Mouse (Mus musculus): ENCODE data around the gene Tmem242. TPM values are rescaled to one million over a fixed set of nuclear protein-coding genes. Genes with fewer than 3 reads are reported as not detected.
A peak's percentile ranks its signal among the peaks of the same experiment; 100 is the strongest.

Tmem242 gene
- polyA plus RNA-seq, 1 experiment from 2014 or later: 139 TPM

DNA sequence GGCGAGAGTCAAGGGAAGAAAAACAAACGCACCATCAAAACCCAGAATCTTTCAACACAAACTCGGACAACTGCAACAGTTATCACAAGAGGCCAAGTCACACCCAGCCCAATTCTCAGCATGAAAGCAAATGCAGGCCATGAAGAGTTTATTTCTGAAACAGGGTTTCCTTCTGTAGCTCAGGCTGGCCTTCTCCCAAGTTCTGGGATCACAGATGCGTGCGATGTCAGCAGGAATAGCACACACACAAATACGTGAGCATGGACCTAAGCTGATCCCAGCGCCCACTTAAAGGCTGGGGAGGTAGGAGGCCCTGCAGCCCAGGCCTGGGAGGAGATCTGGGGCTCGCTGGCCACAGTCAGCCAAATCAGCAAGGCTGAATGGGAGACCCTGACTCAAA lies 15.9 kb downstream of the Tmem242 start:
- peaks cover 35% of the 10 kb centered on the region for H3K4me1 ChIP-seq (ENCODE audit: control insufficient read depth, insufficient read depth, low read length)
- ATAC-seq (replicated peaks; ENCODE audit: insufficient number of reproducible peaks, low FRiP score, low TSS enrichment): no peak
- H3K9me3 ChIP-seq (replicated peaks; ENCODE audit: control insufficient read depth, low read length): no peaks in the 10 kb centered on the region
- no peaks in the 10 kb centered on the region for H3K36me3 ChIP-seq (ENCODE audit: control insufficient read depth, insufficient read depth, low read length)
- H3K4me3 ChIP-seq (ENCODE audit: low read depth, low read length): no peak overlapping the region
- WGBS (ENCODE audit: insufficient replicate concordance): 66% methylated on average over 8 of the region's 8 CpGs
- H3K27ac ChIP-seq (ENCODE audit: low read depth, low read length): no peak overlapping the region
- no peaks in the 10 kb centered on the region for H3K27me3 ChIP-seq (ENCODE audit: control insufficient read depth, insufficient read depth, low read length)
- H3K4me2 ChIP-seq: no peak overlapping the region
- H3K9ac ChIP-seq (ENCODE audit: low read depth, low read length): no peak overlapping the region

DNA sequence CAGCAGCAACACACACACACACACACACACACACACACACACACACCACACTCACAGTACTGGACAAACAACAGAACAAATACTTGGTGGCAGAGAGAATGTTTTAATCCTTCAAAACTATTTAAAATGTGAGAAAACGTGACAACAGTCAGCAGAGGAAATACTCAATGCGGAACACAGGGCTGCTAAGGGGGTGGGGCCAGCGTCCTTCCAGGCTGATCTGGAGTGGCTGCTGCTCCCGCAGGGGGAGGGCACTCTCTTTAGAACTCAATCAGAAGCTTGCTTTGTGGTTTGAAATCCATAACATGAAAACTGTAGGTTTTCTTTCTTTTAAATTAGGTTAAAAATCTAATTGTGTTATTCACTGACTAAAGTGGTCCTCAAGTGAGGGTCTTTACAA lies 18.2 kb downstream of the Tmem242 start:
- H3K9ac ChIP-seq (ENCODE audit: low read depth, low read length): no peak overlapping the region
- no peak overlapping the region for H3K4me3 ChIP-seq (ENCODE audit: low read depth, low read length)
- no peaks in the 10 kb centered on the region for H3K27me3 ChIP-seq (ENCODE audit: control insufficient read depth, insufficient read depth, low read length)
- peaks cover 35% of the 10 kb centered on the region for H3K4me1 ChIP-seq (ENCODE audit: control insufficient read depth, insufficient read depth, low read length)
- no peak for ATAC-seq (replicated peaks; ENCODE audit: insufficient number of reproducible peaks, low FRiP score, low TSS enrichment)
- no peaks in the 10 kb centered on the region for H3K9me3 ChIP-seq (replicated peaks; ENCODE audit: control insufficient read depth, low read length)
- H3K4me2 ChIP-seq: no peak overlapping the region
- 41% methylated on average over 4 of the region's 4 CpGs for WGBS (ENCODE audit: insufficient replicate concordance)
- peaks cover 8% of the 10 kb centered on the region for H3K36me3 ChIP-seq (ENCODE audit: control insufficient read depth, insufficient read depth, low read length)
- no peak overlapping the region for H3K27ac ChIP-seq (ENCODE audit: low read depth, low read length)

DNA sequence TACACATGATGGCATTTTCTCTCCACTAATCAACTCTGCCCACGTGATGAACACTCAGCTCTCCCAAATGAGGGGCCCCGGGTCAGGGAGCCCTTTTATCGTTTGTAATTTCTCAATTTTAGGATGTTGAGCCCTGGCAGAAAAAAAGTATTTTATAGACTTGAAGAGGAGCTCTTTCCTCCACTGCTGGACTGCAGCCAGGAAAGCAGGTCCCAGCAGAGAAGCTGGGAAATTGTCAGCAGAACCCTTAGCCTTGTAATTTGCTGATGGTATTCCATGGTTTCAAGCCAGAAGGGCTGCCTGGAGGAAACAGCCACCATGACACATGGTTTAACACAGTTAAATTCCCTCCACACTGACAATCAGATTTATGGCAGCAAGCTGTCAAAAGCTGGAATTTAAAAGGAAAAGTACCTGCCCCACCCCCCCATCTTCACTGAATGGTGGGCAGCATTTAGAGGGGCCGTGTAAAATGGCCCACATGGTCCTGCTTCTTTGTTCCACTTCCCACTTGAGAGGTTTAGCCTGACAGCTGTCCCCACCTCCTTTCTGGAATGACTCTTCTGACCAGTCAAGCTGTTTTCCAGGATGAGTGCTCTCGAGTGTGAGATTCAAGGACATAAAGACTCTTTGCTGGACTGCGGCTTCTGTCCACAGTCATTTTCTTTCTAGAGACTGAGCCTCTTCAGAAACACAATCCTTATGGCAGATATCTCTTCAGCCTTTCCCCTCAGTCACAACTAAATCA lies 20.1 kb downstream of the Tmem242 start:
- no peaks in the 10 kb centered on the region for H3K9me3 ChIP-seq (replicated peaks; ENCODE audit: control insufficient read depth, low read length)
- H3K9ac ChIP-seq (ENCODE audit: low read depth, low read length): no peak overlapping the region
- H3K4me3 ChIP-seq (ENCODE audit: low read depth, low read length): no peak overlapping the region
- peaks cover 8% of the 10 kb centered on the region for H3K36me3 ChIP-seq (ENCODE audit: control insufficient read depth, insufficient read depth, low read length)
- H3K27ac ChIP-seq (ENCODE audit: low read depth, low read length): 0 out of 2 replicates have a peak overlapping the region, but pooled peaks have one; percentile 47
- H3K4me2 ChIP-seq: no peak overlapping the region
- 66% methylated on average over 6 of the region's 6 CpGs for WGBS (ENCODE audit: insufficient replicate concordance)
- H3K4me1 ChIP-seq (ENCODE audit: control insufficient read depth, insufficient read depth, low read length): peaks cover 29% of the 10 kb centered on the region
- ATAC-seq (replicated peaks; ENCODE audit: insufficient number of reproducible peaks, low FRiP score, low TSS enrichment): no peak
- no peaks in the 10 kb centered on the region for H3K27me3 ChIP-seq (ENCODE audit: control insufficient read depth, insufficient read depth, low read length)

DNA sequence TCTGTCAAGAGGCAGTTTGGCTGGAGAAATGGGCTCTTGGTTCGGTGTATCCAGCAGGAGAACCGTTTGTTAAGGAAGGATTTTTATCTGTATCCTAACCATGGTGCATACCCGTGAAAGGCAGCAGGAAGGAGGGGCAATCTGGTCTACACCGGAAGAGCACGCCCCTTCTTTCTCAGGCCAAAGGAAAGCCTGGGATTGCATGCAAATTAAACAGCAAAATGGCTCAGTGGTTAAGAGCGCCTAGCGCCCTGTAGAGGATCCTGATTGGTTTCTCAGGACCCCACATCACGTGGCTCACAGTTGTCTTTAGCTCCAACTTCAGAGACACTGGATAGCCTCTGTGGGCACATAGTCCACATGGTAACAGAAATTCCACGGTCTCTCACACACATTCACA lies 21.0 kb downstream of the Tmem242 start:
- Histone ChIP-seq H3K36me3 (ENCODE audit: control insufficient read depth, insufficient read depth, low read length) (peaks cover 8% of the 10 kb centered on the region), H3K4me3 (ENCODE audit: low read depth, low read length) (no peak overlapping the region), H3K4me1 (ENCODE audit: control insufficient read depth, insufficient read depth, low read length) (peaks cover 21% of the 10 kb centered on the region), H3K9me3 (replicated peaks; ENCODE audit: control insufficient read depth, low read length) (no peaks in the 10 kb centered on the region), H3K9ac (ENCODE audit: low read depth, low read length) (no peak overlapping the region), H3K4me2 (no peak overlapping the region), H3K27me3 (ENCODE audit: control insufficient read depth, insufficient read depth, low read length) (no peaks in the 10 kb centered on the region), H3K27ac (ENCODE audit: low read depth, low read length) (no peak overlapping the region)
- no peak for ATAC-seq (replicated peaks; ENCODE audit: insufficient number of reproducible peaks, low FRiP score, low TSS enrichment)
- 79% methylated on average over 9 of the region's 9 CpGs for WGBS (ENCODE audit: insufficient replicate concordance)

DNA sequence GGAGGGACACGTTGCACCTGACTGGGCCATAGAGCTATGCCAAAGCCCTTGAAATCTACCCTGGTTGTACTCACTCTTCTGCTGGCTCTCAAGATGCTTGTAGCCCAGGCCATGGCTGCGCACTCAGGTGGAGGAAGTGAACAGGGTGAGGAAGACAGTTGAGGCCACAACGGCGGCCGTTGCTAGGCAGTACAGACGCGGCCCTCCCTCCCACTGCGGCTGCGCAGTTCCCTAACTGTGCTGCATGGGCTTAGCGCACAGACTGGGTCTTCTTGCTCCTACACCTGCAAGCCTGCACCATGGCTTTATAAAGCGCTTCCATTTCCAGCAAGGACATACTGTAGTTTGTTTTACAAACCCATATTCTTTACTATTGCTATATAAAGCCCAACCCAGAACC lies 21.5 kb downstream of the Tmem242 start, which contains the start of gene Ldhal6b:
Ldhal6b (minus strand) TSS at position 223 of the 400 bp plus-strand sequence.
- H3K9me3 ChIP-seq (replicated peaks; ENCODE audit: control insufficient read depth, low read length): no peaks in the 10 kb centered on the region
- WGBS (ENCODE audit: insufficient replicate concordance): 95% methylated on average over 11 of the region's 11 CpGs
- no peak within 1 kb of the TSS for H3K27ac ChIP-seq (ENCODE audit: low read depth, low read length)
- no peak for ATAC-seq (replicated peaks; ENCODE audit: insufficient number of reproducible peaks, low FRiP score, low TSS enrichment)
- no peak within 1 kb of the TSS for H3K9ac ChIP-seq (ENCODE audit: low read depth, low read length)
- H3K27me3 ChIP-seq (ENCODE audit: control insufficient read depth, insufficient read depth, low read length): no peaks in the 10 kb centered on the region
- H3K4me3 ChIP-seq (ENCODE audit: low read depth, low read length): no peak within 1 kb of the TSS
- peaks cover 16% of the 10 kb centered on the region for H3K4me1 ChIP-seq (ENCODE audit: control insufficient read depth, insufficient read depth, low read length)
- peaks cover 8% of the 10 kb centered on the region for H3K36me3 ChIP-seq (ENCODE audit: control insufficient read depth, insufficient read depth, low read length)
- no peak within 1 kb of the TSS for H3K4me2 ChIP-seq

DNA sequence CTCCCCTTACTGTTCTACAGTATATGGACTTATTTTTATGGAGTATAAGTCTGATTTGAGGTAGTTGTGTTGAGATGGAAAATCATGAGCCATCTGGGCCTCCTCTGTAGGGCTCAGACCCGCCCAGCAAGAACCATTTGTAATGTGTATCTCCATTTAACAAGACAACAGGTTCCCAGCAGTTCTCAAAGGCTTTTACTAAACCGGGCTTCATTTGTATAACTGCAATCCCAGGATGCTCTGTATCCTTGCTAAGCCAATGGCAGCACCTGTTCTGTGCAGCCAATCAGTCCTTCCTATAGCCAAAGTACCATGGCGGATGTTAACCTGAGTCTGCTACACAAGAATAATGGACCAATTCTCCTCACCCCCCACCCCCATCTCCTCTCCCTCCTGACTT lies 23.5 kb downstream of the Tmem242 start:
- H3K4me3 ChIP-seq (ENCODE audit: low read depth, low read length): no peak overlapping the region
- WGBS (ENCODE audit: insufficient replicate concordance): 95% methylated on average over 3 of the region's 3 CpGs
- H3K4me2 ChIP-seq: no peak overlapping the region
- peaks cover 2% of the 10 kb centered on the region; the same call in 1 of the 2 replicates for H3K4me1 ChIP-seq (ENCODE audit: control insufficient read depth, insufficient read depth, low read length)
- H3K27ac ChIP-seq (ENCODE audit: low read depth, low read length): no peak overlapping the region
- H3K9ac ChIP-seq (ENCODE audit: low read depth, low read length): no peak overlapping the region
- ATAC-seq (replicated peaks; ENCODE audit: insufficient number of reproducible peaks, low FRiP score, low TSS enrichment): no peak
- peaks cover 8% of the 10 kb centered on the region for H3K36me3 ChIP-seq (ENCODE audit: control insufficient read depth, insufficient read depth, low read length)
- no peaks in the 10 kb centered on the region for H3K9me3 ChIP-seq (replicated peaks; ENCODE audit: control insufficient read depth, low read length)
- no peaks in the 10 kb centered on the region for H3K27me3 ChIP-seq (ENCODE audit: control insufficient read depth, insufficient read depth, low read length)

DNA sequence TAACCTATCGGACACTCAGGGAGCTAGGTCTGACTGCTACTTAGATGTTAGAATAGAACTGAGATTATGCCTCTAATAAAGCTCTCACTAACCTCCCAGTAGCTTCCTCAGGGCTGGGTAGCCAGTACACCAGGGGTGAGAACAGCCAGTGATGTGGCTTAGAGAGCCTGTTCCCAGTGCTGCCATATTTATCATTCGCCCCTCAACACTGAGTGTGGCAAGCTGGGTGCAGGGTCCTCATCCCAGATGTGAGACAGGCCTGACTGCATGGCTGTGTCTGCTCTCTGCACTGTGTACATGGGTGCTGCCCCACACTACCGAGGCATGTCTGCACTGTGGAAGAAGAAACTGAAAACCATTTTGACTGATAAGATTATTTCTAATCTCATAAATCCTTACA lies 26.0 kb downstream of the Tmem242 start:
- H3K9ac ChIP-seq (ENCODE audit: low read depth, low read length): no peak overlapping the region
- no peaks in the 10 kb centered on the region for H3K27me3 ChIP-seq (ENCODE audit: control insufficient read depth, insufficient read depth, low read length)
- H3K4me1 ChIP-seq (ENCODE audit: control insufficient read depth, insufficient read depth, low read length): no peaks in the 10 kb centered on the region
- H3K4me2 ChIP-seq: no peak overlapping the region
- WGBS (ENCODE audit: insufficient replicate concordance): 85% methylated on average over 3 of the region's 3 CpGs
- no peak overlapping the region for H3K27ac ChIP-seq (ENCODE audit: low read depth, low read length)
- H3K36me3 ChIP-seq (ENCODE audit: control insufficient read depth, insufficient read depth, low read length): peaks cover 8% of the 10 kb centered on the region
- ATAC-seq (replicated peaks; ENCODE audit: insufficient number of reproducible peaks, low FRiP score, low TSS enrichment): no peak
- no peak overlapping the region for H3K4me3 ChIP-seq (ENCODE audit: low read depth, low read length)
- H3K9me3 ChIP-seq (replicated peaks; ENCODE audit: control insufficient read depth, low read length): no peaks in the 10 kb centered on the region

DNA sequence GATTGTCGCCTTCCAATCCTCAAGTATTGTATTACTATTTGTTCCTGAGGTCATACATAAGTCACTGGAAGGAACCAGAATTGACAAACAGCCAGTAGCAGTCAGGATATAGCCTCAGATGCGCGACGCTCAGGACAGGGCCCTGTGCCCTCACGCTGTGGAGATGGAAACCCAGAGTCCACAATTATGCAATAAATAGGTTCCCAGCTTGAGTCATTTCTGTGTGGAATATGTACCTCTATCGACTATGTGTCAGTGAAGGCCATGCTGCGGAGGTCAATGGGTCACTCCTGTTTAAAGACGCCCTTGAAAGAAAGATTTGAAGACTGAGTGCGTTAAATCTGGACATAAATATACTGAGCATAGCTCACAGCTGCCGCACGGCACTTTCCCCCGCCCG lies 26.7 kb downstream of the Tmem242 start:
- WGBS (ENCODE audit: insufficient replicate concordance): 89% methylated on average over 13 of the region's 13 CpGs
- ATAC-seq (replicated peaks; ENCODE audit: insufficient number of reproducible peaks, low FRiP score, low TSS enrichment): no peak
- no peaks in the 10 kb centered on the region for H3K4me1 ChIP-seq (ENCODE audit: control insufficient read depth, insufficient read depth, low read length)

DNA sequence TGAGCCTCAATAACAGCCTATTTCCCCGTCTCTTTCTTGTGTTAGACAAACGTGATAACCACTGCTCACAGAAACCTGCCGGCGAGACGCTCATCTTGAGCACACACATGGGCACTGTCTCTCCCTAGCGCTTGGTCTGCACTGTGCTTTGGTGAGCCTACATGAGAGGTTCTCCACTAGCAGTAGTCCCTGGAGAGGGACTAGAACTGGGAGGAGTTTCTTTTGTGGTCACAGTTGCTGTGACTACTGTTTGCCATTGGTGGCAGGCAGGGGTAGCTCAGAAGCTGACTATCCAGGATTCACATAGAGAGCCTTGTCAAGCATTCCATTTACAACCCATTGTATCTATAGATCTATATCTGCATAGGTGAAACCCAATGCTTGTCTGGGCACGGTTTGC lies 27.3 kb downstream of the Tmem242 start:
- Histone ChIP-seq H3K9me3 (replicated peaks; ENCODE audit: control insufficient read depth, low read length) (no peaks in the 10 kb centered on the region), H3K9ac (ENCODE audit: low read depth, low read length) (no peak overlapping the region), H3K27ac (ENCODE audit: low read depth, low read length) (no peak overlapping the region), H3K4me2 (no peak overlapping the region), H3K4me3 (ENCODE audit: low read depth, low read length) (no peak overlapping the region), H3K36me3 (ENCODE audit: control insufficient read depth, insufficient read depth, low read length) (no peaks in the 10 kb centered on the region), H3K27me3 (ENCODE audit: control insufficient read depth, insufficient read depth, low read length) (no peaks in the 10 kb centered on the region), H3K4me1 (ENCODE audit: control insufficient read depth, insufficient read depth, low read length) (no peaks in the 10 kb centered on the region)
- 88% methylated on average over 7 of the region's 7 CpGs for WGBS (ENCODE audit: insufficient replicate concordance)
- ATAC-seq (replicated peaks; ENCODE audit: insufficient number of reproducible peaks, low FRiP score, low TSS enrichment): no peak

More for the DNA sequence above, 26.7 kb downstream of the Tmem242 start:
- Histone ChIP-seq H3K9me3 (replicated peaks; ENCODE audit: control insufficient read depth, low read length) (no peaks in the 10 kb centered on the region), H3K9ac (ENCODE audit: low read depth, low read length) (no peak overlapping the region), H3K4me3 (ENCODE audit: low read depth, low read length) (no peak overlapping the region), H3K4me2 (no peak overlapping the region), H3K27ac (ENCODE audit: low read depth, low read length) (no peak overlapping the region), H3K27me3 (ENCODE audit: control insufficient read depth, insufficient read depth, low read length) (no peaks in the 10 kb centered on the region), H3K36me3 (ENCODE audit: control insufficient read depth, insufficient read depth, low read length) (peaks cover 5% of the 10 kb centered on the region)

Data from heart, embryonic 11.5 days (tissue).